Mouse (Mus musculus) heart, postnatal 25 days (tissue): ENCODE data around the gene Myo7a. TPM values are rescaled to one million over a fixed set of nuclear protein-coding genes. Genes with fewer than 3 reads are reported as not detected.

Experiments
- DNase-seq: peaks from one replicate; pipeline ENCODE4 v3.0.0; 2022; ENCODE audit warnings: low spot score
- intact Hi-C: fragments of 180-260 bp; cut with DNase I; formaldehyde crosslinking; loops from one replicate; pipeline ENCODE4 v1.15.1; 2025
- total RNA-seq, 2 experiments: library from RNA; stranded (reverse); gene quantifications; 2 replicates each; pipeline ENCODE4 v1.2.3; 2021

Myo7a gene
- 1 to 10 TPM; 4.2 to 5.4 TPM for total RNA-seq

DNA sequence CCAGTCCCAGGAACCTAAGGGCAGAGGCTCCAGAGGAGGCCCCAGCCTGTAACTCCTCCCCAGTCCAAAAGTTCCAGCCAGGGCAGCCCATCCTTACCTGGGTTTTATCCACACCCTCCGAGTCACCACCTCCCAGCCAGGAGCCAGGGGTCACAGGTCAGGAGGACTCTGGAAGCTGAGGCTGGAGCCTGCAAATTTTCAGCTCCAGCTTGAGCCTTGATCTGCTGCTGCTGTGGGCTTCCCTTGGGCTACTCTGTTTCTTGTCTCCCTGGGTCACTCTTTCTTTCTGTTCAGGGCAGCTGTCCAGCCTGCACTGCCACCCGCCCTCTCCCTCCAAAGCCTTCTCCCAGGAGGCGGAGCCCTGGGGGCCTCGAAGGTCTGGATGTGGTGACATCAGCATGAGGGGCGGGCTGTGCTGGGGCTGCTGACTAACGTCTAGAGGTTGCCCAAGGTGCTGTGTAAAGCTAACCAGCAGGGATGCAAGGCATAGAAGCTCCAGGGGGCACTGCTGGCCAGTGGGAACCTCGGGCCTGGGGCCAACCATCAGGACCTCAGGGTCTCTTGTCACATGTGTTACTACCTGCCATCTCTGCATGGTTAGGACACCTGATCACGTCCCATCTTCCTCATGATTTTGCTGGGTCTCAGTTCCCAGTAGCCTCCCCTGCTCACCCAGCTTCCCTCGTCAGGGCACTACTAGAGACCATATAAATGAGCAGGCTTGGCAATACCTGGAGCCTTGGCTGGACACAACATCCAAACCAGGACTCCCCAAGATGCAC is at the start of gene Myo7a:
Gene Myo7a, minus strand, starts transcription at position 346 of the 782 bp plus-strand sequence.
- intact Hi-C loops: loop anchor here (2.0 kb wide), 1 partner anchor 371 kb away; no protein-coding TSS in a partner anchor
- peak; percentile 40 for DNase-seq

- intact Hi-C loops: no loop called here
- no peak for DNase-seq
These were observed 45.7 kb upstream of the Myo7a start for GRCm38 (mm10) chr7:98164999-98165528.

GRCm38 (mm10) chr7:98164382-98164998 is 45.2 kb upstream of the Myo7a start:
- no peak for DNase-seq

GRCm38 (mm10) chr7:98163700-98164099 is 44.4 kb upstream of the Myo7a start:
- no peak for DNase-seq
- intact Hi-C loops: no loop called here

More at GRCm38 (mm10) chr7:98164382-98164998, 45.2 kb upstream of the Myo7a start:
- intact Hi-C loops: no loop called here

DNA sequence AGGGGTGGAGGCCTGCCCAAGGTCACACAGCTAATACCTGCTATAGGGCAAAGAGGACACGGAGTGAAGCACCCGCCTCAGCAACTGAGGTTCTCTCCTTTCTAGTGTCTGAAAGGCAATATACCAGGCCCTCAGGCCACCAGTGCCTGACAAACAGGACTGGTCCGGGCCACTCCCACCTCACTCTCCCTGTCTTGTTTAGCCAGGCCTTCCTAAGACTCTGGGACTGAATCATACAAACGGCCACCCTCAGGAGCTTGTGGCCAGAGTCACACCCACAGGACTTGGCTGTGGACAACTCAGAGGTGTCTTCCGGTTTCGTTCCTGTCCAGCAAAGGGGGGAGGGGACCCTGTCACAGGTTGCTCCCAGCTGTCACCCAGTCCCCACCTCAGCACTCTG is 42.9 kb upstream of the Myo7a start:
- intact Hi-C loops: no loop called here

DNA sequence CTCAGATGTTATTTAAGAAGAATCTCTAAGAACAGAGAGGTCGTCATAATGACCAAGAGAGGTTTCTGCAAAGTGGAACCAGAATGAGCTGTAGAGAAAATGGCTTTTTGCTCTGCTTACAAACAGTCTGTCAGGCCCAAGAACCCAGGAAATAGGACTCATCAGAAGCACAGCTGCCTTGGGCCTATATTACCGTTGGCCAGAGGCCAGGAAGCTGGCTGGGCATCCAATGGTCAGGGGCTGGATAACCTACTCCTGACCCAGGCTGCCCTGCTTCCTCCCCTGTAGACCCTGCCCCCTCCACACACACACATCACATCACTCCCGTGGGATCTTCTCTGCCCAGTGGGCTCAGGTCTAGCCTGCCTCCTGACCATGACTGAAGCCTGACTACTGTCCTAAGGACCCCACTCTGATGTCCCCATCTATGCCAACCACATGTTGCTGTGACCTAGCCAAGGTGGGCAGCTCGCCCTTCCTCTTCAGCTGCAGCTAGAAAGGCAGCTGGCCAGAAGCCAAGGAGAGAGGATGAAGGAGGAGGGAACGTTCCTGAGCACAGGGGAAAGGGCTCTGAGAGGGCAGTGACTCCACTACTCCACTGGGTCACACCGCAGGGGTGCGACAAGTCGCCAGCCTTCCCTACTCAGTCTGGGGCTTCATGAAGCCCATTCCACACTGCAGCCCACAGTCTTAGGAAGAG is 40.9 kb upstream of the Myo7a start:
- DNase-seq: no peak
- intact Hi-C loops: no loop called here

More for the DNA sequence above, 42.9 kb upstream of the Myo7a start:
- no peak for DNase-seq

GRCm38 (mm10) chr7:98158481-98158880 is 39.2 kb upstream of the Myo7a start:
- intact Hi-C loops: loop anchor here (5.0 kb wide), 1 partner anchor 274 kb away; no protein-coding TSS in a partner anchor

DNA sequence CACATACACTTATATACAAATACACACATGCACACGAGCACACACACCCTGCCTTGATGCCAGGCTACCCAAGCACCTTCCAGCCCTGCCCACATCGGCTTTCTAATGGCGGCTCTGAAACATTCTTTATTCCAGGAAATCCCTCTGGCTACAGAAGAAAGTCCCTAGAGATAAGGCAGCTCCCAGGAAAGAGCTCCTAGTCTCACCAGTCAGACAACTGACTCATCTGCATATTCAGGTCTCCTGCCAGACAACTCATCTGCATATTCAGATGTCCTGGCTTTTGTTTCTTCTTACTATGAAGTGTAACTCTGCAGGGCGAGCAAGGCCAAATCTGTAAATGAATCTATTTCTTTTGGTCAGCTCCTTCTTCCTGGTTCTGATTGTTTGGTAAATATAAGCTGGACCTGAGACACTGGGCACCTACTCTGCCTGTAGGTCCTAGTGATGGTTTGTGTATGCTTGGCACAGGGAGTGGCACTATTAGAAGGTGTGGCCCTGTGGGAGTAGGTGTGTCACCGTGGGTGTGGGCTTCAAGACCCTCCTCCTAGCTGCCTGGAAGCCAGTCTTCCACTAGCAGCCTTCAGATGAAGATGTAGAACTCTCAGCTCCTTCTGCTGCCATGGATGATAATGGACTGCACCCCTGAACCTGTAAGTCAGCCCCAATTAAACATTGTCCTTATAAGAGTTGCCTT is 38.5 kb upstream of the Myo7a start:
- intact Hi-C loops: loop anchor here (5.0 kb wide), 1 partner anchor 275 kb away; no protein-coding TSS in a partner anchor
- DNase-seq: no peak

More at GRCm38 (mm10) chr7:98158481-98158880, 39.2 kb upstream of the Myo7a start:
- DNase-seq: no peak

GRCm38 (mm10) chr7:98156280-98156665 is 36.9 kb upstream of the Myo7a start:
- intact Hi-C loops: loop anchor here (5.0 kb wide), 1 partner anchor 276 kb away; no protein-coding TSS in a partner anchor

DNA sequence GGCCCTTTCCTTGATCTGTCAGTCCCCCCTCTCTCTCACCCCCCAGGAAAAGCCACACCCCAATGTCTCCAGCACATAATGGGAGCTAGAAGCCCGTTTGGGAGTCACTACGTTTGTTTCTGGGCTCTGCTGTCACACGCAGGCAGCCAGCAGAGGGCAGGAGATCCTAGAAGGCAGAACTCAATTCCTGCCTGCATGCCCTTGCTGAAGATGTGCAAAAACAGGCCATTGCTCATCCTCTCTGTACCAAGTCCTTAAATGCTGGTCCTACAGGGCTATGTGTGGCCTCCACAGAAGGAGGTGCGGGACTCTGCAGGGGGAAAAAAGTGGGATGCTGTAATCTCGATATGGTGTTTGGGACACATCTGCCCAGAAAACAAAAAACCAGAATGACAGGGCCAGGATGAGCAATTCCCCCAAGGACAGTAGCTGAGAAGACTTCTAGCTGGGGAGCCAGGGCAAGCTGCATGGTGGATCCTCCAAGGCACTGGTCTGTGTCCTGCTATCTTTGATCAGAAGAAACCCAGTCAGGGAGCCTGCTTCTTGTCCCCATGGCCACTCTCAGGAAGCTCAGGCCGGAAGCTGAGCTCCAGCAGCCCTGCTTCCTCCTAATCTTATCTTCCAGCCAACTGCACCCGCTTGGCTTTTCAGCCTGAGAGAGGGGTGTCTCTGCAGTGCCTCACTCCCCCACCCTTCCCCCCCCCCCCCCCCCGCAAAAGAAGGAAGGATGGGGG is 36.4 kb upstream of the Myo7a start:
- no peak for DNase-seq
- intact Hi-C loops: loop anchor here (1.0 to 5.0 kb wide), 3 partner anchors 36 to 277 kb away; no protein-coding TSS in a partner anchor

More at GRCm38 (mm10) chr7:98156280-98156665, 36.9 kb upstream of the Myo7a start:
- no peak for DNase-seq

GRCm38 (mm10) chr7:98153892-98154291 is 34.6 kb upstream of the Myo7a start:
- no peak for DNase-seq
- intact Hi-C loops: loop anchor here (2.0 kb wide), 1 partner anchor 187 kb away; no protein-coding TSS in a partner anchor

- DNase-seq: no peak
- intact Hi-C loops: no loop called here
These were observed 34.0 kb upstream of the Myo7a start for GRCm38 (mm10) chr7:98153345-98153744.

GRCm38 (mm10) chr7:98152400-98152799 is 33.1 kb upstream of the Myo7a start:
- DNase-seq: no peak
- intact Hi-C loops: no loop called here

DNA sequence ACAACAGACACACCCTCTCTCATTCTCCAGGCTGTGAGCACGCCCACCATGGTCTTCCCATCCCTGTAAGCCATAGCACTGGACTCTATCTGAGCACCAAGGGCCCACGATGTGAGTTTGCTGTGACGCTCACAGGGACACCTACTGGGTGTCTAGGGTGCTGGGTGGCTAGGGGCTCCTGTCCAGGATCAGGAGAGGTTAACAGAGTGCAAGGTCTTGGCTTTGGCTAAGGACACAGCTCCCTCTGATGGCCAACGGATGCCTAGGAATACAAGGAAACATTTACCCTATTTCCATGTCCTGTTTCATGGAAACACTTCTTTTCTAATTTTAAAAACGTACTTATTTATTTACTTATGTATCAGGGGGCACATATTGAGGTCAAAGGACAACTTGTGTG is 31.2 kb upstream of the Myo7a start:
- intact Hi-C loops: no loop called here
- DNase-seq: no peak

DNA sequence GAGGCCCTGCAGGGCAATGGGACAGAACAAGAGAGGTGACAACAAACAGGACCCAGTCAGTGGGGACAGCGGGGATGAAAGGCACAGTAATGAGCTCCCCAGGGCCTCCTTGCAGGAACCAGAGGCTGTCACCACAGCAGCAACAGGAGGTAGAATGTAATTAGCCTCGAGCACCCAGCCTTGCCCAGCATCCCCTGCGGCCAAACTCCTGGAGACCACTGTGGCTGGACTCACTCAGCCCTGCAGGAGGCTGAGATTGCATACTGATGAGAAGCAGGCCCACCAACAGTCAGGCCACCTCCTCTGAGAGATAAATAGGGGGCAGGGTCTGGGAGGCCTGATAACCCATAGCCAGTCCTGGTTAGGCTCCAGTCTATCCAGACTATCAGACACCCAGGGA is 30.5 kb upstream of the Myo7a start:
- intact Hi-C loops: no loop called here
- DNase-seq: no peak

DNA sequence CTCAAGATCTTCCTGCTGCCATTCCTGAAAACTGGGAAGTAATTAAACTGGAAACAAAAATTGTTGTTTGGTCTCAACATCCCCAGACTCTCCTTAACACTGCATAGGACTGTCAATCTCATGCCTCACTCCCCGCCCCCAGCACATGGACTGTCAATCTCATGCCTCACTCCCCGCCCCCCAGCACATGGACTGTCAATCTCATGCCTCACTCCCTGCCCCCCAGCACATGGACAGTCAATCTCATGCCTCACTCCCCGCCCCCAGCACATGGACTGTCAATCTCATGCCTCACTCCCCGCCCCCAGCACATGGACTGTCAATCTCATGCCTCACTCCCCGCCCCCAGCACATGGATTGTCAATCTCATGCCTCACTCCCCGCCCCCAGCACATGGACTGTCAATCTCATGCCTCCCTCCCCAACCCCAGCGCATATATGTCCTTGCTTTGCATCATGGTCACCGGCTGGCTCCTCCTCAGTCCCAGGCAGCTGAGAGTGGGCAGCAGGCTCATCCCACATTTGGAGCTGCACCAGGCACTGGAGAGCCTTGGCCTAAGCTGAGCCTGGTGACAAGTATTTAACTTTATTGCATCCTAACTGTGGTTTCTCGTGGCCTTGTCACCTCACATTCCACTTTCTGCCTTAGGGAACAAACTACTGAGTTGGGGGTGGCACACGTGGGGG is 29.5 kb upstream of the Myo7a start:
- intact Hi-C loops: no loop called here
- DNase-seq: no peak

- intact Hi-C loops: no loop called here
- DNase-seq: no peak
These were observed 28.4 kb upstream of the Myo7a start for GRCm38 (mm10) chr7:98147766-98148165.

DNA sequence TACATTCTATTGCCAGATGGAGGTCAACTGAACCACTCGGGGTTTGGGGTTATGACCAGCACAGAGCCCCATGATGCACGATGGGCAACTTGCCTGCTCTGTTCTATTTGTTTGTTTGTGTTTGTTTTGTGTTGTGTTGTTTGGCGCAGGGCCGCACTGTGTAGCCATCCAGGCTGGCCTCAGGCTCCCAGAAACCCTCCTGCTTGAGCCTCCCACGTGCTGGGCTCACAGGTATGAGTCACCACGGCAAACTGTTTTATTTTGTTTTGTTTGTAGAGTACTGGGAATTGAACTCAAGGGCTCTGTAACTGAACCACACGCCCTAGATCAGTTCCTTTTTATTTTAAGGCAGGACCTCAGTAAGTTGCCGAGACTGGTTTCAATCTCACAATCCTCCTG is 27.1 kb upstream of the Myo7a start:
- no peak for DNase-seq
- intact Hi-C loops: no loop called here
